Mouse (Mus musculus) heart, adult 2 months (tissue): ENCODE measurements at regions not wholly inside any gene's neighbourhood (a gene's known extent, or its start where the extent isn't known, plus 50 kb on each side); places are given as distances from the start of the nearest gene placed in this dataset.

Experiments
- CTCF ChIP-seq: fragments of 200-600 bp; IDR thresholded peaks from 2 replicates; pipeline ENCODE4 v1.8.1; 2022; ENCODE audit warnings: antibody characterized with exemption, mild to moderate bottlenecking, moderate library complexity
- POLR2A ChIP-seq: fragments of 200-500 bp; IDR thresholded peaks from 2 replicates; pipeline ENCODE4 v1.6.1; 2011; ENCODE audit warnings: mild to moderate bottlenecking, low read depth, low read length, control low read depth; ENCODE audit not compliant: insufficient read depth

DNA sequence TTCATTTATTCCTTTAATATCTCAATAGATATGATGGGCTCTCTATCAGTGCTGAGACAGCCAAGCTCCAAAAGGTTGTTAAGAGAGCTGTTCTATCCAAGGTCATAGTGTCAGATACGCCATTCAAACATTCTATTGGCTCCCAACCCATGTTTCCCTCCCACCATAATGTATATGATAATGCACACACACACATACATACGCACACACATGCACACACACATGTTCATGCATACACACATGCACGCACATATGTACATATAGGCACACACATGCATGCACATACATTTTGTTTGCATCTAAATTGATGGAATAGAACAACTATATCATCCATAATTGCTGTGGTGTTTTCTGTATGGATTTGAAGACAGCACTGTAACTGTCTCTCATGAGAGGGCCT is 60.0 kb upstream of the Myb start:
- TF ChIP-seq CTCF (no peak), POLR2A (no peak)
